Mouse (Mus musculus): ENCODE measurements around the gene Ptprb.
A peak's percentile ranks its signal among the peaks of the same experiment; 100 is the strongest.

Gene Ptprb

DNA sequence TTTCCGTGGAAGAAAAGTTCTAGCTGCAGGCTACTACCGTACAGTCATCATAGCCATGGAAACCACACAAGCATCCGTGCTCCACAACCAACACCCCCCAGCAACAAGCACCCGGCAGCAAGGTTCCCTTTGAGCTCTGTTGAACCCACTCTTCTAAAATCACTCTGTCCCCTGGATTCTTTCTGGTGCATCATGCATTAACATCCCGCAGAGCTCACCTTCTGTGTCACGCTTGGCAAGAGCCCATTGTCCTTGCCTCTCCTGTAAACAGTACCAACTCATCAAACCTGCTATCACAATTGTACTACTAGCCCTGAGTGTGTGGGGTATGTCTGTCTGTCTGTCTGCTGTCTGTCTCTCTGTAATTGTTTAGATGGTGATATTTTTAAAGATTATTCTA lies 98.8 kb downstream of the Ptprb start:
- ATAC-seq (ENCODE audit: low TSS enrichment): no peak

DNA sequence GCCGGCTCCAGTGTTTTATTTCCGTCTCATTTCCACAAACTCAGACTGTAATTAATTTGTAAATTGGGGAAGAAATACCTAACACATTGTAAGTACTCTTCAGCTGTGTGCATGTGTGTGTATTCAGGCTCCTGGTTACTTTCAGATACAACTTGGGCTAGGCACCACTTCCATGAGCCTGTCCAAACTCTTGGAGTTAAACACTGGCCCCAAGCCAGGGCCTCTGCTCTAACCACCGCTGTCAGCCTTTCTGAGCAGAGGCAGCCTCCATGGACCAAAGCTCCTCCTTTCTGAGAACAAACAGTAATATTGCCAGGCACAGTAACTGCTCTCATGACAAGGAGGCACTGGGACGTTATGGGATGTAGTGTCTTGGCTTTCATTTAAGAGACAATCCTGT lies 101.5 kb downstream of the Ptprb start:
- no peak for ATAC-seq (ENCODE audit: low TSS enrichment)

DNA sequence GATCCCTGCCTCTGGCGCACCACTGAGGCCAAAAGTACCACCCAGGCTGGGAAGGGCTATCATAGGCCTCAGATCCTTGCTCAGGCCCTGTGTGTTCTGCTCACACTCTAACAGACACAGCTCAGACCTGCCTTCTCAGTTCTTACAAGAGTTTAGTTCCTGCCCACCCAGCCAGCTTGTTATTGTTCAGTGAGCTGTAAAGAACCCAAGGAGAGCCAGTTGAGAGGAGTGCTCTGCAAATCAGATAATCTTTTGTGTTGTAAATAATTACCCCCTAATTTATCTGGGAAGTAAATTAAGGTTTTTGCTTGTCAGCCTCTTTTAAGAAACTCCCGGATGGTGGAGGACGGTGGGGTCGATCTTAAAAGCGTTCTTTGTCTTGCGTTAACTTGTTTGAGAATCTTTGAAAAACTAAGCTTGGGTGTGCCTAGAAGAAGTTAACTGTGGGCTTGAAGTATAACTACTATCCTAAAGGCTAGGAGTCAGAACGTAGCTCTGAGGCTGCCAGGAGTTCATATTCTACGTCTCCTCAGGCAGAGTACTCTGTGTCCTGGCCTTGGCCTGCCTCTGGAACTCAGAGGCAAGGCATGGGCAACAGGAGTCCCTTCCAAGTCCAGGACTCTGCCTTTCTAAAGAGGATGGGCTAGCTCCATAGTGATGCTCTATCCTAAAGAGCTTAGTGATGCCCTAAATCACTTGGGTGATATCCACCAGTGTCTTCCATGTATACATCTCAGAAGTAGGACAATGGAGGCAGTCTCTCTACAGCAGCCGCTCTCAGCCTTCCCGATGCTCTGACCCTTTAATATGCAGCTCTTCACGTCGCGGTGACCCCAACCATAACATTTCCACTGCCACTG lies 107.7 kb downstream of the Ptprb start:
- ATAC-seq (ENCODE audit: low TSS enrichment): no peak

DNA sequence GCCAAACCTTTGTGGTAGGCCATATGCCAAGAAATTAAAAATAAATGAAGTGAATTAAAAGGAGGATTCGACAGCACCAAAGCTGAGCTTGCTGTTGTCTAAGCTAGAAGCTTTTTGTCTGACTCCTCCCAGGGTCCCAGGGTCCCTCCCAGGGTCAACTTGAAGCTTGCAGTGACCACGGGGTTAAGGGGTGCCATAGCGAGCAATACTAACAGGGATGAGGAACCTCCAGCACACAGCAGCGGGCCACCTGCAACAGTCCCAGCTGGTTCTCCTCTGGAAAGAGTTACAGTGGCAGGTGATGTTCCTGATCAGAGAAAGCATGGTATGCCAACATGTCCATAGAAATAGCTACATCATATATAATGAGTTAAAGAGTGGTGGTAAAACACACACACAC lies 109.1 kb downstream of the Ptprb start:
- ATAC-seq (ENCODE audit: low TSS enrichment): no peak

DNA sequence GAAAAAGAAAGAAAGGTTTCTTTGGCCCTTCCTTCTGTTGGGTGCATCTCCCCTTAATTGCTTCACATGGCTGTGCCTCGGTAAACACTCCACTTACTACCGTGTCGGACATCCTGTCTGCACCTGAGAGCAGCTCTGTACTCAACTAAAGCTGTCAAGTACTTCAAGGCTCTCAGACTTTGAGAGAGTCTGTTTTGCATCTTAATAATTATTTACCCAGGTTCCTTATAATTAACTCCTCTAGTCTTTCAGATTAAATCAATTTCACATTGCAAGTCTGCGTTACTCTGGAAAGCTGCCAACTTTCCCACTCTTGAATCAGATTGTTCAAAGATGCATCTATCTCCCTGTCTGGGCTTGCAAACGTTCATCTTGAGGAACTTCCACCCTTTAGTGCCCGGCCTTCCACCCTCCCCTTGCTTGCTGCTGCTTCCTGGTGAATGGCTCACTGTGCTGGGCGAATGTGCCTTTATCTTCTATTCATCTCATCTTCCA lies 111.1 kb downstream of the Ptprb start:
- ATAC-seq (ENCODE audit: low TSS enrichment): no peak

DNA sequence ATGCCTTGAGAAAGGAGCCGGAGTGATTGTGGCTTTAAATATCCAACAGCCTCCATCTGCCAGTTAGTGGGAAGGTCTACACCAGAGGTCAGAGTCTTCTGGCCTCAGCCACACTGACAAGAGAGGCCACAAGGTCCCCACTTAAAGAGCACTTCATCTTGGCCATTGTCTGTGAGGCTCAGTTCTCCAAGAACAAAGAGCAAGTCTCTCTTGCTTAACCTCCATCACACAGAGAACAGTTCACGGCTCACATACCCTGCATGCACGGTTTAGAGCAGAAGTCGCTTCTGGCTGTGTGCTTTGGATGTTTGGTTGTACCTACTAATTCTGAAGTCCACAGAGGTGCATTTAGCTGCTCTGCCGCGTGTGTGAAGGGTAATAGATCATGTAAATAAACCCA lies 113.5 kb downstream of the Ptprb start:
- ATAC-seq (ENCODE audit: low TSS enrichment): no peak

DNA sequence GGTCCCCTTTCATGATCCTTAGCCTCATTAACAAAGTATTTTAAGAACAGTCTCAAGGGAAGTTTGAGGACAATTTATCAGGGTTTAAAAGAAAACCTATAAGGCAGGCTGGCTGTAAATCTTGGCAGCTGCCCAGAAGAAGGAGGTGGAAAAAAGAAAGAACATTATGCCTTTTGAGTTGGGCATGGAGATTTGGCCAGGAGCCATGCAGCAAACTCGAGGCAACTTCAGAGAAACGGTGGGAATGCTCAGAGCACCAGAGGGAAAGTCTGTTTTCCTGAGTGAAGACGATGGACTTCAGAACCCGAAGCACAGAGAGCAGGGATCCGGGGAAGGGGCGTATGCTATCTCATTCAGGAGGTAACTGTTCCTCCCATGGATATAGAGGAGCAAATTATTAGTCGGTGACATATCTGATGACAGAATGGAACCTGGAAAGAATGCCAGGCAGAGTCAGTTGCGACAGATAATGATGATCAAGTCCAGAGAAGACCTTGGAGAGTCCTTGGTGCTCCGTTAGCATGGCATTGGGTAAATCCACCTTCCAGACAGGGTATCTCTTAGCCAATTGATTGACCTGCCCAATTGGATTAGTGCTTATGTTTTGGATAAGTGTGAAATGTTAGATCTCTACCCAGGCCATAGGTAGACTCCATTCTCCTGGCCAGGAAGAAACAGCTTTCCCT lies 118.6 kb downstream of the Ptprb start:
- peak; percentile 70 for ATAC-seq (ENCODE audit: low TSS enrichment)

DNA sequence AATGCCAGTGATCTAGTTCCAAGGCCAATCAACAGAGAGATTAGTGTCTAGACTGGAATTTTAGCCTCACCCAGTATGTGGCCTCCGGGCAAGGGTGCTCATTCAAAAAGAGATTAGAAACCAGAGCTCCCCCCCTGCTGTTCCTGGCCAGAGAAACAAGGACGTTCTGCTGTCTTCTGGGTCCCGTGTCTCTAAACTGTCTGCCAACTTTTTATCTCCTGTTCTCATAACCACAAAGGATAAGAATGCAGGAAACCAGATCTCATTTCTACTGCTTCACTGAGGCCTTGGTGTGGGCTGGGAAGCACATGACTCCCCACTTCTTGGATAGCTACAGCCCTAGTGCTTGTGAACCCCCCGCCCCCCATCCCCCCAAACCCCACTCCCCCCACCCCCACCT lies 119.3 kb downstream of the Ptprb start:
- ATAC-seq (ENCODE audit: low TSS enrichment): no peak

DNA sequence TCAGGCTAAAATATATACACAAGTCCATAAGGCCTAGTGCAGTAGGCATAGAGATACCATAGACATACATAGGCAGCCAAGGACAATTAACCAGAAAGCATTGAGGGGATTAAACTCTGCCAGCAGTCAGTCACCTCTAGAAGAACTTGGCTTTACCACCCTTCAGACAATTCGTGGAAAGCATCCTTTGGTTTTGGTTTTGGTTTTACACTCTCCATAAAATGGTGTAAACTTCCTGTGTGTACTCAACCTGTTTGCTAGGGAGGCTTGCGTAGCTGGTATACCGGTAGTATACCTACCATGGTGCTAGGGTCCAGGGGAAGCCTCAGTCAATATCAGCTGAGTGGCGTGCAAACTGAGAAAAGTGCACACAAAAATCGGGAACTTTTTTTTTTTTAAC lies 121.0 kb downstream of the Ptprb start:
- ATAC-seq (ENCODE audit: low TSS enrichment): no peak

DNA sequence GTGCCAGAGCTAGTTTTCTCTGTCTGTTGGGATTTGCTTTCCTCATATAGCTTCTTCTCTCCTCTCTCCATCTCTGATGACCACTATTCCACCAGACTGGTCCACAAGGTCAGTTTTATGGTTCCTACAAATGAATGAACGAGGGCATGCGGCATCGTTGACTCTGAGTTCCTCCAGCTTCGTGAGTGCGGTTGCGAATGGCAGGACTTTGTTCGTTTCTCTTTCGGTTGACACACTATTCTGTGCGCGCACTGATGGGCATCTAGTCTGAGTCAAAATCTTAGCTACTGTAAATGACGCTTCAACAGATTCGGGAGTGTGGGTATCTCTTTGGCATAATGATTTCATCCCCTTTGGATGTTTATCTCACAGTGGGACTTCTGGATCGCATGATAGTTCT lies 121.6 kb downstream of the Ptprb start:
- ATAC-seq (ENCODE audit: low TSS enrichment): no peak

DNA sequence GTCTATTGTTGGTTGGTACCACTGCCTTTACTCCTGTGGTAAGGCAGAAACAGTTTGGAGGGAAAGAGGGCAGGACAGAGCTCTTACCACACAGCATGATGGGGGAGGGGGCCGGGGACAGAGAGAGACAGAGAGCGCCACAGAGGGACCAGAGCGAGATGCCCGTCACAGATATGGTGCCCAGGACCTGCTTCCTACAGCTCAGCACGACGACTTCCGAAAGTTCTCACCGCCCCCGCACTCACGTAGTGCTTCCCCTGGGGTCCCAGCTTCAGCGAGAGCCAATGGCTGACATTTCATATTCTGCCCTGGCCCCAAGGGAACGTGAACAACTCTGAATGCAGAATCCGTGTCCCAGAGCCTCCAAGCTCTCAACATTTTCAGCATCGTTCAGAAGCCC lies 122.2 kb downstream of the Ptprb start:
- ATAC-seq (ENCODE audit: low TSS enrichment): no peak

DNA sequence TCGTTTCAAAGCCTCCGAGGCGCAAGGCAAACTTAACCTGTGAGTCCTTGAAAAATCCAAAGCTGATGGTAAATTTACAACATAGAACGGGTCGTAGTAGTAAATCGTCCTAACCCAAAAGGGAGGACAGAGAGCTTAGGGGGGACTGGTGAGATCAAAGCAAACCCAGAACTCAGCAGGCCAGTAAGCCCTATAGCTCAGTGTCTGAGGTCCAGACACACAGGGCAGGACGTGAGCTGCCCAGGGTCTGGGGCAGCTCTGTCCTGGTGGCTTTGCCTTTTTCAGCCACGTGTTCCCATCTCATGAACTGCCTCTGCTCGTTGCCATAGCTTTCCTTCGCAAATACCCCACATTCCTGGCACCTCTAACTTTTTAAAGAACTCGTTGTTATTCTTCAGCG lies 122.7 kb downstream of the Ptprb start:
- no peak for ATAC-seq (ENCODE audit: low TSS enrichment)

DNA sequence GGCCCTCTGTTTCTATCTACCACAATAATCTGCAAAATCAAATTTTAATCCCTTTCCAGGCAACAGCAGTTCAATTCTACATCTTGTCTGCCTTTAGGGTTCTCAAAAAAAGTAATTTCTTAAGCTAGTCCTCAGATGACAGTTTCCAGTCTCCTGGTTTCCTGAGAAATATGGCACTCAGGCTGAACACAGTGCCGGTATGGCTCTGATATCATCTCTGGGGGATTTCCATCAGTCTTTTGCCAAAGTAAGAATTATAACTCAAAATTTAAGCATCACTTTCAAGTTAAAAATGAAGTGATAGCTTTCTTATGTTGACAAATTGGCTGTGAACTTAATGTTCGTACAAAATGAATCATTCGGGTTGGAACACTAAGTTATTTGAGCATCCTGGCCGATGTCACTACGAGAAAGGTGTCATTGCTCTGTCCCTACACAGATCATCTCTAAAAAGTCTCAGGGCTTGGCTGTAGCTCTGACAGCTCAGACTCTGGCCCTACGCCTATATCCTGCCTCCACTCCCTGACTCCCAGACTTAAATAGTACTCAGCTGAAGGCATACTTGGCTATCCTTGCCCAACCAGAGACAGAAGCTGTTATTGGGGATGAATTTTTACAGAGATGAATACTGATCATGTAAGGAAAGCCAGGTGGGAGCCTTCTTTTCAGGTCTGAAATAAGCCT lies 127.6 kb downstream of the Ptprb start:
- ATAC-seq (ENCODE audit: low TSS enrichment): peak; percentile 35

DNA sequence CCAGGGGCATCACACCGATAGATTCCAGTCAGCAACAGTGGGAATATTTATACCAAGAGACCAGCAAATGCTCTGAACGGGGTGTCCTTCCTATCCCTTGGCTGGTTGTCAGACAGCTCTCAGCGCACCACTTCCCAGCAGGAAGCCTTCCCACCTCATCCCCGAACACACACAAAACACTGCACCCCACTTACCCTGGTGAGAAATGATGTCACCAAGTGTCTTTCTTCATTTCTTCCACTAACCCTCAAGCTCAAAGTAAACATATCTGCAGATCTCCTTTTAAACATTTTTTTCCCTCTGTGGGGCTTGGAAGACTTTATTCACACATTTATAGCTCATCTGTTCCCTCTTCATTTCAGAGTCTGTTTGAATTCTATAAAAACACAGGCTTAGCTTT lies 128.4 kb downstream of the Ptprb start:
- ATAC-seq (ENCODE audit: low TSS enrichment): peak; percentile 68

DNA sequence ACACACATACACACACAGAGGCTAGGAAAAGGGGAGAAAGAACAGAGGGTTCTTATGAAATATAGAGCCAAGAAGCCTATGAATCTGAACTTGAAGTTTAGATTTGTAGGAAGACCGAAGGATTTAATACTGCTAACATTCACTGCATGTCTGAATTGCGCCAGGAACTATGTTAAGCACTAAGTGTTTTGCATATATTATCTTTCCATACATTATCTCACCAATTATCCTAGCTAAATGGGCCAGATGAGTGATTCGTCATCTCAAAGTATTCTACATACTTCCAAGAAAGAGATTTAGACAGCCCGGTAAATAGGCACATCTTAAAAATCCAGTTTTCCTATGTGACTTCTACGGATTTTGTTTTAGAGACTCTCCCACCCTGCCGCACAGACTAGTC lies 129.7 kb downstream of the Ptprb start:
- ATAC-seq (ENCODE audit: low TSS enrichment): peak; percentile 75

DNA sequence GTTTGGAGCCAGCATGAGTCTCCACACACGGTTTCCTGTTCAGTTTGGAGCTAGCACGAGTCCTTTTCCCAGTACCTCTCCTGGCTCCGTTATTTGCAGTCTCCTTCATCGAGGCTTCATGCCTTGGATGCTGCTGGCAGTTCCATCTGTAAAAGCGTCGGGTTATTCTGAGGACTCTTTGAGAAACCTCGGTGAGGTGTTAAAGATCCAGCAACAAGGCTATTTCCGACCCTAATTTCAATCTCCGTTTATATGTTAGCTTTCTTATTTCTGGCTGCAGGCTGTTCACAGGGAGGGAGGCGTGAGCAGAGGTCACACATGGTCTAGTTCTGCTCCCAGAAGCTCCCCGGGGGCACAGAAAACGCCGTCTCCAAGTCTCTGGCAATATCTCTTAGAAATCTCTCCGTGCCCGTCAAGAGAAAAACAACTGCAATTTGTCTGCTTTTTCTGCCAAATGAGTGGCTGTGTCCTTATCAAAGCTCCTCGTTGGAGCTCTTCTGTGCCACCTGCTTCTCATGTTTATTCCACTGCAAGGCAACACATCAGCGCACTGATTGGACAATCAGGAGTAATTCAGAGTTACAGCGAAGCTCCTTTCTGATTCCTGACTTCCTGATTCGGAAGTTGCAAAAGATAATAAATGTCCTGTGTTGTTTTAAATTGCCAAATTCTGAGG lies 132.5 kb downstream of the Ptprb start:
- ATAC-seq (ENCODE audit: low TSS enrichment): peak; percentile 36

DNA sequence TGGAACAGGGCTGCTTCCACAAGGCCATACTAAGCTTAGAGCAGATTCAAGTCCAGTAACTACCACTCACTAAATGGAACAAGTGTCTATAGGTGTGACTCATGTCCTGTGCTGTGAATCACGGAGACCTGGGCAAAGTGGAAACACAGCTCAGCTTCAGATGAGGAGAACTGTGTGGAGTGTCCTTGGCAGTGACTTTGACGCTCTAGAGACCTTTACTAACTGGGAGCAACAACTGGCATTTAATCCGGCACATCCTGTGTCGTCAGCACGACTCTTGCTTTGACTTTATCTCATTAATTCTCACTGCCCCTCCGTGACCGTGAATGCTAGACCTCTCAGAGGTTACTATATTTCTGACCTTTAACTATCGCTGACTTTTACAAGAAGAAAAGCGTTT lies 135.5 kb downstream of the Ptprb start:
- ATAC-seq (ENCODE audit: low TSS enrichment): no peak

DNA sequence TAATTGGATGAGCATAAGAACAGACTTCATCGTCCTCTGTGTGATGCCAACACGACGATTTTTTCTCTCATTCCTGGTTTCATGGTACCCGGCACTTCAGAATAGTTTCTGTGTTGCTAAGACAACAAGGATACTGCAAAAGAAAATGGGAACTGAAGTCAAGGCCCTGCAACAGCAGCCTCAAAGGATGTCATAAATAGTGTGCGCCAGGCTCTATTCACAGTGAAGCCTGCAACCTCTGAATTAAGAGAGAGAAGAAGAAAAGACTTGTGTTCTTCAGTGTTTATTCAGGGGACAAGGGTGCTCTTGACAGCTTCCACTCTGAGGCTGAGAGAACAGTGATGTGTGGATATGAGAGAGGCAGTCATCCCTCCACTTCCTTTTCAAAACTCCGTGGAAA lies 140.8 kb downstream of the Ptprb start:
- peak; percentile 22; the same call in 1 of the 2 replicates for ATAC-seq (ENCODE audit: low TSS enrichment)

DNA sequence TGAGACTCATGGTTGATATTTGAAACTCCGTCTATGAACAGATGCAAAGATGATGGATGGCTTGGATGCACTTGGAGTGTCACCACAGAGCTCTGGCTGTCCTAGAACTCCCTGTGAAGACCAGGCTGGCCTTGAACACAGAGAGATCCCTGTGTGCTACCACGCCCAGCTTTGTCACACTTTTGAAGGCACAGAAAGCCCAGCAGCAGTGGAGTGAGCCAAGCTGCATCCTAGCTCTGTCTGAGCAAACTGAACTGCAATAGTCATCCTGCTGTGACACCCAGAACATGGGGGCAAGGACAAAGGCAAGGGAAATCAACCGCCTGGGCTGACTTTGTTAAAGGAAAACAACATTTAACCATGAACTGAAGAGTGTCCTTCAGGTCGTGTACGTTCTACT lies 141.4 kb downstream of the Ptprb start:
- no peak for ATAC-seq (ENCODE audit: low TSS enrichment)

DNA sequence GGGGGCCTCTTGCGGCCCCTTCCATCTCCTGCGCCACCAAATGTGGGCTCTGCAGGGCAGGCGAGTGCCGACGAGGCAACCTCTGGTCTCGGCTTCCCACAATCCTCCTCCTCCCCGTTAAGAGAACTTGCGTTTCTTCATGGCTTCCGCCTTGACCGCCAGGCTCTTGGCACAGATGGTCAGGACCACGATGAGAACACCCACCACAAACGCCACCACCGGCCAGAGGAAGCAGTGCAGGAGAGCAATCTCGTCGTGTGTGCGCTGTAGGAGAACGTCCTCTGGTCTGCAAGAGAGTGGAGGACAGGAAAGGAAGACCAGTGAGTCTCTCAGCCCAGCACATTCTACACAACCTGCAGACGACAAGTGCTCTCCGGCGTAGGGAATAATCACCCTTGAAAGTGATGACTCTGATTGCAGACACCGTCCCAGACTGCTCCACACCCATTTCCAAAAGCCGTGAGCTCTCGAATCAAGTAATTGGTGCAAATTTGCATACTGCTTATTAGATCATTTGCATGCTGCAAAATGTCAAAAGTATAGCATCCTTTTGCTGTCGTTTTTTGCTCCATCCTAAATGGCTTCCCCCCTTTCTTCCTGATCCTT lies 142.9 kb downstream of the Ptprb start:
- no peak for ATAC-seq (ENCODE audit: low TSS enrichment)

DNA sequence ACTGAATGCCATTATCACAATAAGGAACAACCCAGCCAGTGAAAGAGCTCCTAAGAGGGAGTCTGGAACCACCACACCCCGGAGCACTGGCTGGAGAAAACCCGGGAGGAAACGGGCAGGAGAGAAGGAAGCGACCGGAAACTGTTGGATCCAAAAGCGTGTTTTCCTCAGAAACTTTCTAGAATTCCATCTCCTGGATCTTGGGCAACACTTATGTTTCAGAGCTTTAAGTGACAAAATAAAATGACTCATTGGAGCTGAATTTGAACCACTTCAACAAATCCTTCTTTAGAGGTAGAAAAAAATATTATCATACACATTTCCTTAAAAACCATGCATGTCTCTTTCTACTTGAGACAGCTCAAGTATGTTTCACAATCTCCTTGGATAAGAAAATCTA lies 145.7 kb downstream of the Ptprb start:
- peak; percentile 75 for ATAC-seq (ENCODE audit: low TSS enrichment)

DNA sequence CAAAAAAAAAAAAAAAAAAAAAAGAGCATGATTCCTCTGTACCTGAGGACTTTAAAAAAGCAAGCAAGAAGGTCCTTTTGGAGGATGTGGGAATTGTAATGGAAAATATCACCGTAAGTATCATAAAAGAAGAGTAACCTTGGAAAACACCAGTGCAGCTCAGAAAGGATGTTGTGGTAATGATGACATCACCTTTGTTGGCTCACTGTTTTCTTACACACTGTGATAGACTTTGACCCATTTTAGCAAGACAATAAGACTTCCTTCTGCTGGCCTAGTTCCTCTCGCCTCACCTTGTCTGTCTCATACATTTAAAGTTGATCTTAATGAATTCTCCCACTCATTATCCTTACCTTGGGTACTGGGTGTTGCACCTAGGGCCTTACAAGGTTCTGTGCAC lies 147.2 kb downstream of the Ptprb start:
- ATAC-seq (ENCODE audit: low TSS enrichment): no peak

Data from frontal cortex, adult (tissue).